Mouse (Mus musculus) neural tube, embryonic 13.5 days (tissue): ENCODE results near the gene Atg101. TPM values are rescaled to one million over a fixed set of nuclear protein-coding genes. Genes with fewer than 3 reads are reported as not detected.

ENCODE experiments used
- ATAC-seq: fragments of 200-750 bp; cut with Nextera tagmentation; 2 replicates; pipeline ENCODE4 v1.8.0; 2017; ENCODE audit warnings: low read depth, mild to moderate bottlenecking, moderate TSS enrichment, moderate library complexity
- H3K27ac ChIP-seq: fragments of 300-500 bp; sonication (generic); replicated peaks from 2 replicates; pipeline ENCODE4 v1.5.1; 2015; ENCODE audit warnings: moderate library complexity, mild to moderate bottlenecking, inconsistent platforms
- H3K27me3 ChIP-seq: fragments of 300-500 bp; sonication (generic); 2 replicates; pipeline ENCODE4 v1.6.1; 2015; ENCODE audit warnings: mild to moderate bottlenecking, inconsistent platforms
- H3K36me3 ChIP-seq: fragments of 300-500 bp; sonication (generic); 2 replicates; pipeline ENCODE4 v1.6.1; 2015; ENCODE audit warnings: mild to moderate bottlenecking, inconsistent platforms
- H3K4me1 ChIP-seq: fragments of 300-500 bp; sonication (generic); replicated peaks from 2 replicates; pipeline ENCODE4 v1.6.1; 2015; ENCODE audit warnings: inconsistent platforms
- H3K4me2 ChIP-seq: fragments of 300-500 bp; sonication (generic); 2 replicates; pipeline ENCODE4 v1.6.1; 2015; ENCODE audit warnings: inconsistent platforms, mild to moderate bottlenecking, moderate library complexity
- H3K4me3 ChIP-seq: fragments of 300-500 bp; sonication (generic); 2 replicates; pipeline ENCODE4 v1.5.1; 2015; ENCODE audit warnings: mild to moderate bottlenecking, inconsistent platforms
- H3K9ac ChIP-seq: fragments of 300-500 bp; sonication (generic); 2 replicates; pipeline ENCODE4 v1.6.1; 2015; ENCODE audit warnings: moderate library complexity, mild to moderate bottlenecking, inconsistent platforms
- H3K9me3 ChIP-seq: fragments of 300-500 bp; sonication (generic); 2 replicates; pipeline ENCODE4 v1.6.1; 2016; ENCODE audit warnings: inconsistent platforms
- WGBS: fragments of 180-500 bp; shearing (Covaris S2); methylation state at CpG from one replicate; pipeline ENCODE4 v1.1.7; 2015; 5-methylcytosine and 5-hydroxymethylcytosine counted together
- polyA plus RNA-seq: library from polyadenylated mRNA; unstranded; fragments of >200 nt; fragmentation: Nextera tagmentation; extraction: Ambion mirVana; gene quantifications from 2 replicates; pipeline ENCODE4 v1.2.1, GENCODE M21; 2015

Atg101 gene
- polyA plus RNA-seq, 1 experiment from 2014 or later, result 84.7 TPM

- WGBS, result 80% methylated on average over 4 of the region's 4 CpGs
- Histone ChIP-seq H3K4me1 (peaks cover 4% of the 10 kb centered on the region; the same call in 1 of the 2 replicates), H3K27ac (no peak overlapping the region), H3K9ac (no peak overlapping the region), H3K4me3 (no peak overlapping the region), H3K4me2 (no peak overlapping the region), H3K9me3 (no peaks in the 10 kb centered on the region), H3K27me3 (peaks cover 9% of the 10 kb centered on the region; the same call in 1 of the 2 replicates), H3K36me3 (no peaks in the 10 kb centered on the region)
- no peak for ATAC-seq
These were observed 48.3 kb downstream of the Atg101 start for GRCm38 (mm10) chr15:101332370-101332769.

DNA sequence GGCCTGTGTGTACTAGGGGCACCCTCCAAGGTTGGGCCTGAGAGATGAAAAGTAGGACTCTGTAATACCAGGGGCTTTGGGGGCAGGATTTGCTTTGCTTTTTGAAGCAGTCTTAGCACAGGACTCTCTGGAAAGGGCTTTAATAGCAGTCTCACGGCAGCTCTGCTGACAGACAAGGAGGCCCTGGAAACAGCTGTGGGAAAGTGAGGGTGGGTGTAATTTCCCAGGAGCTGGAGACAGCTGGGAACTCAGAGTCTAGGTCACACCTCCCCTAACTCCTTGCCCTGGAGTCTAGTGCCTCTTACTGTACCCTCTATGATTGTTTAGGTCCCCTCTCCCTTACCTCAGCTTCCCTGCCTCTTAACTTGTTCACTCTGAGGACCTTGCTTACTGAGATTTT lies 49.1 kb downstream of the Atg101 start:
- no peaks in the 10 kb centered on the region for H3K9me3 ChIP-seq

GRCm38 (mm10) chr15:101333648-101334047 lies 49.6 kb downstream of the Atg101 start:
- 57% methylated on average over 4 of the region's 4 CpGs for WGBS

More for the DNA sequence above, 49.1 kb downstream of the Atg101 start:
- Histone ChIP-seq H3K27me3 (peaks cover 17% of the 10 kb centered on the region), H3K36me3 (no peaks in the 10 kb centered on the region), H3K4me3 (no peak overlapping the region), H3K4me2 (no peak overlapping the region), H3K27ac (no peak overlapping the region), H3K4me1 (0 out of 2 replicates have a peak, but pooled peaks cover 4% of the 10 kb centered on the region), H3K9ac (no peak overlapping the region)
- whole genome bisulfite sequencing, result 38% methylated on average over 1 of the region's 1 CpGs
- ATAC-seq, result no peak

DNA sequence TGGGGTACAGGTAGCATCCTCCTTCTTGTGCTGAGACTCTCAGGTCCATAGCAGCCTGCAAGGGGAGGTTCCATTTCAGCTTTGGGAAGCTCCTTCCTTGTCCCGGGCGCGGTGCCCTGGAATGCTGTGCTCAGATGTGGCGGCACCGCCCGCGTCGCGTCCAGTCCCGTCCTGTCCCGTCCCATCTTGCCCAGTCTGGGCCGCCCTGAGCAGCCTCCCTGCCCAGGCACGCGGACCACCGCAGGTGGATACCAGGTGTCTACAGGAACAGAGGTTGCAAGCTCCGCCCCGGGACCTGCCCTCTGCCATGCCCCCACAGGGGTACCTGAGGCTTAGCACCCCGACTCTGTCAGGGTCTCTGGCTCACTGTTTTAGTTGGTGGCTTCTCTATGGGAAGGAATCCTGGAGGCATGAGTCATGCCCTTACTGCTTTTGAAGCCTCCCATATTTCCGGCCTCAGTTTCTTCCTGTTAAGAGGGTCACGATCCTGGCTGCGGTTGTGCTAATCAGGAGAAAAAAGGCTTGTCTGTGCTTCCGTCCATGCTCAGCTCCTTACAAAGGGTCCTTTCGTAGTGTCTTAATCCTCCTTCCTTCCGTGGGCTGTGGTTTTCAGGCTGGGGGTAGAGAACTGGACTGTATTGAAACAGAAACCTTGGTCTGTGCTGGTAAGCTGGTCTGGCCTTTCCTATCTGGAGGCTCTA lies 52.6 kb downstream of the Atg101 start:
- Histone ChIP-seq H3K4me3 (no peak overlapping the region), H3K4me2 (no peak overlapping the region), H3K9me3 (no peaks in the 10 kb centered on the region), H3K36me3 (no peaks in the 10 kb centered on the region), H3K27ac (no peak overlapping the region), H3K27me3 (peaks cover 24% of the 10 kb centered on the region), H3K9ac (no peak overlapping the region), H3K4me1 (no peaks in the 10 kb centered on the region)
- 40% methylated on average over 24 of the region's 24 CpGs for WGBS
- ATAC-seq, result no peak

More at GRCm38 (mm10) chr15:101333648-101334047, 49.6 kb downstream of the Atg101 start:
- H3K4me2 ChIP-seq, result no peak overlapping the region
- no peak overlapping the region for H3K27ac ChIP-seq
- H3K27me3 ChIP-seq, result peaks cover 21% of the 10 kb centered on the region
- no peak overlapping the region for H3K9ac ChIP-seq
- 0 out of 2 replicates have a peak, but pooled peaks cover 4% of the 10 kb centered on the region for H3K4me1 ChIP-seq
- ATAC-seq, result no peak
- H3K9me3 ChIP-seq, result no peaks in the 10 kb centered on the region
- H3K4me3 ChIP-seq, result no peak overlapping the region
- no peaks in the 10 kb centered on the region for H3K36me3 ChIP-seq

GRCm38 (mm10) chr15:101338359-101338758 lies 54.3 kb downstream of the Atg101 start:
- Histone ChIP-seq H3K27me3 (peaks cover 24% of the 10 kb centered on the region), H3K9me3 (no peaks in the 10 kb centered on the region), H3K36me3 (no peaks in the 10 kb centered on the region), H3K4me3 (no peak overlapping the region), H3K27ac (no peak overlapping the region), H3K9ac (no peak overlapping the region; the same call in 1 of the 2 replicates), H3K4me1 (no peaks in the 10 kb centered on the region), H3K4me2 (no peak overlapping the region)
- no peak for ATAC-seq
- 73% methylated on average over 4 of the region's 4 CpGs for WGBS

- peak; percentile 95 for ATAC-seq
- Histone ChIP-seq H3K4me2 (no peak overlapping the region), H3K4me3 (no peak overlapping the region), H3K4me1 (no peaks in the 10 kb centered on the region), H3K36me3 (no peaks in the 10 kb centered on the region), H3K27me3 (peaks cover 24% of the 10 kb centered on the region), H3K9me3 (no peaks in the 10 kb centered on the region), H3K27ac (no peak overlapping the region), H3K9ac (no peak overlapping the region)
- 0% methylated on average over 2 of the region's 2 CpGs for WGBS
These were observed 55.5 kb downstream of the Atg101 start for GRCm38 (mm10) chr15:101339537-101339936.

Other genes with a start within 250 kb of the Atg101 start
- gene Gm47841, start 236.9 kb upstream of the Atg101 start, polyA plus RNA-seq, result not detected in 2 replicates
- gene Fignl2, start 205.7 kb upstream of the Atg101 start, polyA plus RNA-seq, result 0.17 and 0.18 TPM in 2 replicates
- gene Ankrd33, start 168.5 kb upstream of the Atg101 start, polyA plus RNA-seq, result not detected in 2 replicates
- 8.1 and 9.0 TPM in 2 replicates for gene Acvrl1, start 155.8 kb upstream of the Atg101 start, polyA plus RNA-seq
- 18.0 and 18.8 TPM in 2 replicates for gene Acvr1b, start 110.2 kb upstream of the Atg101 start, polyA plus RNA-seq
- 4.4 and 4.8 TPM in 2 replicates for gene Grasp, start 60.1 kb upstream of the Atg101 start, polyA plus RNA-seq
- 6.4 and 7.6 TPM in 2 replicates for gene Nr4a1, start 30.0 kb upstream of the Atg101 start, polyA plus RNA-seq
- 0.43 and 0.60 TPM in 2 replicates for gene 6030408B16Rik, start 8.9 kb downstream of the Atg101 start, polyA plus RNA-seq
- gene Krt80, start 85.9 kb downstream of the Atg101 start, polyA plus RNA-seq, result 0.08 and 0.11 TPM in 2 replicates
- 0.39 and 0.94 TPM in 2 replicates for gene Krt7, start 126.8 kb downstream of the Atg101 start, polyA plus RNA-seq
- gene Krt87, start 154.5 kb downstream of the Atg101 start, polyA plus RNA-seq, result 0.31 and 0.33 TPM in 2 replicates
- not detected in 2 replicates for gene Krt88, start 163.5 kb downstream of the Atg101 start, polyA plus RNA-seq
- gene Krt81, start 179.5 kb downstream of the Atg101 start, polyA plus RNA-seq, result not detected in 2 replicates
- 0.14 and 0.15 TPM in 2 replicates for gene Krt86, start 189.2 kb downstream of the Atg101 start, polyA plus RNA-seq
- gene Krt83, start 207.2 kb downstream of the Atg101 start, polyA plus RNA-seq, result not detected in 2 replicates
- not detected in 2 replicates for gene Gm49425, start 233.0 kb downstream of the Atg101 start, polyA plus RNA-seq
- gene Krt84, start 248.5 kb downstream of the Atg101 start, polyA plus RNA-seq, result not detected in 2 replicates